Mouse (Mus musculus): ENCODE measurements around the gene Socs2. TPM values are rescaled to one million over a fixed set of nuclear protein-coding genes. Genes with fewer than 3 reads are reported as not detected.

The Socs2 gene
- polyA plus RNA-seq, 1 experiment from 2014 or later: 73.2 TPM

DNA sequence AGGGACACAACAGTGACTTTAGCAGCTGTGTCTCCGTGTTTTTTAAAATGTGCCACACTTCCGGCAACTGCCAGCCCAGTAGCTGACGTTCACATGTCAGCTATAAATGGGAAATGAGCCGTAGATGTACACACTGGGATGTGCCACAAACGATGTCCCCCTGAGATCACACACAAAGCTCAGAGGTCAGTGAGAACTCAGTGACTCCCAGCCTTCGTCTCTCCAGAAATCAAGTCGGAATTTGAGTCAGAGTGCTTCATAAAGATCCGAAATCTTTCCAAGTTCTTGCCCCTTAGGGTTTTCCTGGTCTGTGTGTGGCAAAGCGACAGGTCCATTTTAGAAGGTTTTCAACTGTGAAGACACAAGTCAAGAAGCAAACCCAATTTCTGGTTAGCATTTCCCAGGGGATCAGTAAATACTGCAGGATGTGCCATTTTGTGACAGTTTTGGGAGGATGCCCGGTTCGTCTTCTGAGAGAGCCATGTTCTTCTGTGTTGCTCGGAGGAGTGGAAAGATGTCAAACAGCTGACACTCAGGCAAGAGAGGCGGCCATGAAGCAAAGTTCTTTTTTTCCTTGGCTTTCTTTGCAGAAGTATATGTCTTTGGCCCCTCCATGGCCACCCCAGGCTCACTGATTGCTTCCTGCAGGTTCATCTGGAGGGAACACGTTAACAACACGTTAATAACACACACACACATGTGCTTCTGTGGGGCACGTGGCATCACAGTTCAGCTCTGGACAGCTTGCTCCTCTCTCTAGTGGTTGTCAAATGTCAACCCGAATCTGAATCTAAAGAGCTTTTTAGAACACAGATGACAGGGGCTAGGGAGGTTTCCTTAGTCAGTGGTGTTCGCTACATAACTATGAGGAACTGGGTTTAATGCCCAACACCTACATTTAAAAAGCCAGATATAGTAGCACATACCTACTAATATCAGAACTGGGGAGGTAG, 28.4 kb upstream of the Socs2 start:
- no peaks in the 10 kb centered on the region for H3K36me3 ChIP-seq
- WGBS: 82% methylated on average over 18 of the region's 18 CpGs
- H3K27me3 ChIP-seq: no peaks in the 10 kb centered on the region
- no peak overlapping the region for H3K4me2 ChIP-seq (replicated peaks)
- H3K27ac ChIP-seq: no peak overlapping the region
- H3K9me3 ChIP-seq: no peaks in the 10 kb centered on the region
- no peak for ATAC-seq (ENCODE audit: insufficient number of reproducible peaks, insufficient read depth, low FRiP score, low TSS enrichment)
- no peak overlapping the region for H3K4me3 ChIP-seq
- H3K9ac ChIP-seq: no peak overlapping the region
- H3K4me1 ChIP-seq: no peaks in the 10 kb centered on the region

DNA sequence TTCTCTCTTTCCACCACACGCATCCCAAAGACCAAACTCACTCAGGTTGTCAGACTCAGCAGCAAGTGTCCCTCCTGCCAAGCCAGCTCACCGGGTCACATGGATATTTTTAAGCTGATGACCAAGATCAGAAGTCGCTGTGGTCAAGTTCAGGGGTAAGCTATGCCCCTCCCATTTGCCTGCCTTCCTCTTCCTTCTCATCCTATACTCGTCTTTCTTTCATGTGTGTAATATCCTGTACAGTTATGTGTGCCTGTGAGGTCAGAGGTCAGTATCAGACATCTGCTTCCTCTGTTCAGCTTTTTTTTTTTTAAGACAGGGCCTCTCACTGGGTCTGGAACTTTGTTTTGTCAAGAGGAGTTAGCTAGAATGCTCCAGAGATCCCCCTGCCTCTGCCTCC, 25.4 kb upstream of the Socs2 start:
- H3K9me3 ChIP-seq: no peaks in the 10 kb centered on the region
- WGBS: 73% methylated on average over 4 of the region's 4 CpGs
- no peak overlapping the region for H3K4me3 ChIP-seq
- H3K9ac ChIP-seq: no peak overlapping the region
- H3K27me3 ChIP-seq: no peaks in the 10 kb centered on the region
- H3K27ac ChIP-seq: no peak overlapping the region
- no peak for ATAC-seq (ENCODE audit: insufficient number of reproducible peaks, insufficient read depth, low FRiP score, low TSS enrichment)
- H3K4me1 ChIP-seq: no peaks in the 10 kb centered on the region
- H3K36me3 ChIP-seq: no peaks in the 10 kb centered on the region
- no peak overlapping the region for H3K4me2 ChIP-seq (replicated peaks)

DNA sequence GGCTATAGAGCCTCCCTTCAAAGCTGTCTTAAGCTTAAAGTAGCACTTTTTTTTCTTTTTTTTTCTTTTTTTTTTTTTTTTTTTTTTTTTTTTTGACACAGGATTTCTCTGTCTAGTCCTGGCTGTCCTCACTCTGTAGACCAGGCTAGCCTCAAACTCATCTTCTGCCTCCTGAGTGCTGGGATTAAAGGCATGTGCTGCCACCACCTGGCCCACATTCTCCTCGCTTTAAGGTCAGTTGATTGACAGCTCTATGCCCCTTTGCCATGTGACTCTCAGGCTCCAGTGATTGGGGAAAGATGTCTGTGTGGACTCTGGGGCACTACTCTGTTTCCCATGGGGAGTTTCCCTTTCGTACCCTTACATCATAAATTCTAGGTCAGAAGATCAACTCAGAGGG, 23.6 kb upstream of the Socs2 start:
- Histone ChIP-seq H3K4me3 (no peak overlapping the region), H3K4me1 (no peaks in the 10 kb centered on the region), H3K36me3 (no peaks in the 10 kb centered on the region), H3K9me3 (no peaks in the 10 kb centered on the region), H3K27me3 (no peaks in the 10 kb centered on the region), H3K9ac (no peak overlapping the region), H3K4me2 (replicated peaks) (no peak overlapping the region), H3K27ac (no peak overlapping the region)
- 30% methylated on average over 2 of the region's 2 CpGs for WGBS
- no peak for ATAC-seq (ENCODE audit: insufficient number of reproducible peaks, insufficient read depth, low FRiP score, low TSS enrichment)

DNA sequence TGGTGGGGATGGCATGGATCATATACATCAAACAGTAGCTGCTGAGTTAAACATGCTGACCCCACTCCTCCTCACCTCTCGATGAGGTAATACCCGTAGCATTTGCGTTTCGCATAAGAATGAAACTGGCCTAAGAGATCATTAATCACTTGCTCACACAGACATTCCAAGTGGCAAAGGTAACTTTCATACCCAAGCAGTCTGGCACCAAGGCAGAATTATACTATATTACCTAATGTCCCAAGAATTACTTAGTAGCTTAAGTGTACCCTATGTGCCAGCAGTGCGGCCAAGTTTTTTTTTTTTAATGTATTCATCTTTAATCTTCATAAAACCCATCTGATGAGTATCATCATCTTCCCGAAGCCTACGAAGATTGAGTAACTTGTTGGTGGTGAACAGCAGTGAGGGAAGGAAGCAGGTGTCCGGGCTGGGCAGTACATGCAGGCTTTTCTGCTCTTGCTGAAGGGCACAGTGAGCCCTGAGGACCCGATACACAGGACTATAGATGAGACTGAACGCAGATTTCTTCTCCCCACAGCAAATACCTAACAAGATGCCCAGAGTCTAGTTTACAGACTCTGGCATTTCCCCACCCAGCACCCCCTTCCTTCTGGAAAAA, 22.8 kb upstream of the Socs2 start:
- Histone ChIP-seq H3K4me2 (replicated peaks) (no peak overlapping the region), H3K36me3 (no peaks in the 10 kb centered on the region), H3K27ac (no peak overlapping the region), H3K9ac (no peak overlapping the region), H3K4me3 (no peak overlapping the region), H3K9me3 (no peaks in the 10 kb centered on the region), H3K27me3 (no peaks in the 10 kb centered on the region), H3K4me1 (no peaks in the 10 kb centered on the region)
- 89% methylated on average over 10 of the region's 10 CpGs for WGBS
- no peak for ATAC-seq (ENCODE audit: insufficient number of reproducible peaks, insufficient read depth, low FRiP score, low TSS enrichment)

DNA sequence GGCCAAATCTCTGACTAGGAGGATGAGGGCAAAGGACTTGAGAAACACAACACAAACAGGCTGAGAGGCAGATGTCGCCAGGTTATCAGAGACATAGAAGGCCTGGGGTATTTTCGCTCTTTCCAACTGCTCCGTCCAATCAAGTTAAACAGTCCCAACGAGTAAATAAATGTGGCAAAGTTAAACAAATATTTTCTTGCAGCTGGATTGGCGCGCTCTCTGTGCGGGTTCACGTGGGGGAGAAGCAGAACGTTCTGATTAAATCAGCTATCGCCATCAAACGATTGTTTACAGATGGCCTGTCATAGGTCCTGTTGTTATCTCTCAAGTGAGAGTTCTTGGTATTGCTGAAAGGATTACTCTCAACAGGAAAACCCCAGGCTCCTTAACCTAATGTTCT, 22.0 kb upstream of the Socs2 start:
- WGBS: 59% methylated on average over 11 of the region's 11 CpGs
- no peaks in the 10 kb centered on the region for H3K4me1 ChIP-seq
- H3K9ac ChIP-seq: no peak overlapping the region
- no peak overlapping the region for H3K4me3 ChIP-seq
- H3K27me3 ChIP-seq: no peaks in the 10 kb centered on the region
- H3K27ac ChIP-seq: no peak overlapping the region
- no peaks in the 10 kb centered on the region for H3K36me3 ChIP-seq
- no peak overlapping the region for H3K4me2 ChIP-seq (replicated peaks)
- H3K9me3 ChIP-seq: no peaks in the 10 kb centered on the region
- ATAC-seq (ENCODE audit: insufficient number of reproducible peaks, insufficient read depth, low FRiP score, low TSS enrichment): no peak

DNA sequence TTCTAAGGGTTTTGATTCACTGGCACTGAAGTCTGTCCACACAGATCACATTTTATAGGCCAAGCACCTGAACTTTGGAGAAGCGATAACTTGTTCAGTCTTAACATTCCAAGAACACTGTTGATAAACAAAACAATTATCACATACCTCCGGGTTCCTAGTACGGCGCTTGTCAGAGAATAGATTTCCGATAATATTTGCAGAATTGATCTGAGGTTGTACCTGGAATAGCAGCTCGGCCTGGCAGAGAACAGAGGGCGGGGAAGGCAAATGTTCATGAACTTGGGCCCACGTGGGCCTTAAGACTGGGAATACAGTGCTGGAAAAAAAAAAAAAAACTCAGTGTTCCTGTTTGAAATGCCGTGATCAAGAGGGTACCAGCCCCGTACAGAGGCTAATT, 13.3 kb upstream of the Socs2 start:
- no peaks in the 10 kb centered on the region for H3K27me3 ChIP-seq
- no peaks in the 10 kb centered on the region for H3K9me3 ChIP-seq
- H3K4me2 ChIP-seq (replicated peaks): no peak overlapping the region
- no peak overlapping the region for H3K4me3 ChIP-seq
- no peaks in the 10 kb centered on the region for H3K36me3 ChIP-seq
- no peak for ATAC-seq (ENCODE audit: insufficient number of reproducible peaks, insufficient read depth, low FRiP score, low TSS enrichment)
- no peaks in the 10 kb centered on the region for H3K4me1 ChIP-seq
- no peak overlapping the region for H3K27ac ChIP-seq
- H3K9ac ChIP-seq: no peak overlapping the region
- WGBS: 90% methylated on average over 10 of the region's 10 CpGs

DNA sequence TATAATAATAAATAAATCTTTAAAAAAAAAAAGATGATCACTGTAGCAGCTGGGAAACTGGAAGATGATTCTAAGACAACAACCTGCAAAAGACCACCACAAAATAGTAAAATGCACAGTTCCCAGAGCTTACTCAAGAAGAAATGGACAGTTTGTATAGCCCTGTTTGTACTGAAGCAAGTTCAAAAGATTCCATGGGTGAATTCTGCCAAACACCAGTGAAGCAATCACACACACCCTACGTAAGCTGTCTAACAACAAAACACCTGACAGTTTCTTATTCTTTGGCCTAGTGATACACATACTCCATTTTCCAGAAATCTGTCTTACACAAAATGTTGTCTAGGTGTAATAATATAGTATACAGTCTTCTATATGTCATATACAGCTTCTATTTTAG, 12.1 kb upstream of the Socs2 start:
- ATAC-seq (ENCODE audit: insufficient number of reproducible peaks, insufficient read depth, low FRiP score, low TSS enrichment): no peak
- Histone ChIP-seq H3K4me2 (replicated peaks) (no peak overlapping the region), H3K27me3 (no peaks in the 10 kb centered on the region), H3K36me3 (no peaks in the 10 kb centered on the region), H3K4me1 (no peaks in the 10 kb centered on the region), H3K9ac (no peak overlapping the region), H3K4me3 (no peak overlapping the region), H3K27ac (no peak overlapping the region), H3K9me3 (no peaks in the 10 kb centered on the region)
- 91% methylated on average over 1 of the region's 1 CpGs for WGBS

DNA sequence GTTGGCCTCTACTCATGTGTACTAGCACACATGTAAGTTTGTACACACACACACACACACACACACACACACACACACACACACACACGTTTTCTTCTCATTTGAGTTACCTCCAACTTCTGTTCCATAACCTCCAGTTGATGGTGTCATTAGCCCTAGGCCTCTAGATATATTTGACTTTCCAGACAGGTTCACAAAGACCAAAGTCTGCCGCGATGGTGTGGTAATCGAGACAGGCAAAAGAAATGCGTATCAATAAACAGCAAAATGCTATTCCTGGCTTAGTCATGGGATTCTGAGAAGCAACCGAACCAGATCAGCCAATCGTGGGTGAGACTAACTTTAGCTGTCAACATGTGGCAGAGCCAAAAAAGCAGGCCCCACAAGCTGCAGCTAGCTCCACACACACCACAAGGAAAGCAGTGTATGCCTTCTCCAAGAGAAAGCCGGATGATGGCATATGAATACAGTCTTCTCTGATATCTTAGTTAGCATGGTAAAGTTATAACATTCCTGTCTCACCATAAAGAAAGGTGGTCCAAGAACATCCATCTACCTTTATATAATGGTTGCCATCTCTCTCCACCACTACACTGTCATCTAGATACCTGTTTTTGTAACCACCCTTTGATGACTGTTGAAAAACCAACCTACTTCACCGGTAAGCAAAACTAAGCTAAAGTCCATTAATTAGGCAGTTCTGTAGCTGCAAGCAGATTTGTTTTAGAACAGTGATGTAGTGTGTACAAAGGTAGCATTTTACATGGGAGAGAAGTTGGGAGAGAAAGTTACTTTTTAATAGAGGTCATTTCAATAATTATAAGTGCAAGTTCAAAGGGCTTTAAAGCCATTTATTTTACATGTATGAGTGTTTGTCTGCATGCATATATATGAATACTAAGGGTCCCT, 9.5 kb upstream of the Socs2 start:
- Histone ChIP-seq H3K27ac (no peak overlapping the region), H3K4me3 (no peak overlapping the region), H3K36me3 (no peaks in the 10 kb centered on the region), H3K27me3 (no peaks in the 10 kb centered on the region), H3K9ac (no peak overlapping the region), H3K9me3 (no peaks in the 10 kb centered on the region), H3K4me2 (replicated peaks) (no peak overlapping the region), H3K4me1 (no peaks in the 10 kb centered on the region)
- ATAC-seq (ENCODE audit: insufficient number of reproducible peaks, insufficient read depth, low FRiP score, low TSS enrichment): no peak
- 90% methylated on average over 9 of the region's 9 CpGs for WGBS

DNA sequence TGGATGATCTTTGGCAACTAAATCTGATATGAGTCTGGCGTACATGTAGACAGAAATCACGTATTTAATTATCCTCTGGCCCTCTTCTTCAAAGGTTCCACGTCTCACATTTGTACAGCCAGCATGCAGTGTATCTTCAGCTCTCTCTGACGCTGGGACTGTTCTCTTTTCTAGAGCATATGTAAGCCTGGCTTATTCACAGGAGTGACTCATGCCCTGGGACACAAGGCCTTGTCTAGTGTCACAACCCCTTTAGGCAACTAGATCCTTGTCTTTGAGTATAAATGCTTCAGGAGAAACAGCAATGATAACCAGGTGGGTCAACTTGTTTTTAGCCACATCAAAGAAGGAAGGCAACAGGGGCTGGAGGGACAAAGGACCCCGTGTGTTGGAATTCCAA, 5.7 kb upstream of the Socs2 start:
- ATAC-seq (ENCODE audit: insufficient number of reproducible peaks, insufficient read depth, low FRiP score, low TSS enrichment): no peak
- Histone ChIP-seq H3K4me2 (replicated peaks) (no peak overlapping the region), H3K36me3 (no peaks in the 10 kb centered on the region), H3K9ac (no peak overlapping the region), H3K27me3 (no peaks in the 10 kb centered on the region), H3K9me3 (no peaks in the 10 kb centered on the region), H3K4me1 (no peaks in the 10 kb centered on the region), H3K27ac (no peak overlapping the region), H3K4me3 (no peak overlapping the region)
- WGBS: 82% methylated on average over 5 of the region's 5 CpGs

DNA sequence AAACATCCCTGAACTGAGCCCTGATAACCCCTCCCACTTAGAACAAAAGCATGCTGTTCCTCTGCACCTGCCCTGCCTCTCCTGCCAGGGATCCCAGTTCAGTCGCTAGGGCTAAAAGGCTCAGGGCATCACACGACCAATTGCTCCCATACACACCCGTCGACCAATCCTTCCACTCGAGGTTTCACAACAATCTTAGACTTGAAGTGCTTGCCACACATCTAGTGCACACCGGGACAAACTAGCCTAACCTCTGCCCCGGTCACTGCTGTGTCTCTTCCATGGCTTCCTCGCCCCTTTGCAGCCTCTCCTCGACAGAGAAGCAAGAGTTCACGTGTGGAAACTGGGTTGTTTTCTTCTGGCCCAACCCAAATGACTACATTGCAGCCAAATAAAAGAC, 3.3 kb upstream of the Socs2 start:
- ATAC-seq (ENCODE audit: insufficient number of reproducible peaks, insufficient read depth, low FRiP score, low TSS enrichment): no peak
- no peak overlapping the region for H3K9ac ChIP-seq
- no peak overlapping the region for H3K4me3 ChIP-seq
- 68% methylated on average over 10 of the region's 10 CpGs for WGBS
- H3K4me1 ChIP-seq: peaks cover 4% of the 10 kb centered on the region
- H3K27me3 ChIP-seq: no peaks in the 10 kb centered on the region
- H3K9me3 ChIP-seq: no peaks in the 10 kb centered on the region
- H3K36me3 ChIP-seq: no peaks in the 10 kb centered on the region
- no peak overlapping the region for H3K27ac ChIP-seq
- H3K4me2 ChIP-seq (replicated peaks): no peak overlapping the region

DNA sequence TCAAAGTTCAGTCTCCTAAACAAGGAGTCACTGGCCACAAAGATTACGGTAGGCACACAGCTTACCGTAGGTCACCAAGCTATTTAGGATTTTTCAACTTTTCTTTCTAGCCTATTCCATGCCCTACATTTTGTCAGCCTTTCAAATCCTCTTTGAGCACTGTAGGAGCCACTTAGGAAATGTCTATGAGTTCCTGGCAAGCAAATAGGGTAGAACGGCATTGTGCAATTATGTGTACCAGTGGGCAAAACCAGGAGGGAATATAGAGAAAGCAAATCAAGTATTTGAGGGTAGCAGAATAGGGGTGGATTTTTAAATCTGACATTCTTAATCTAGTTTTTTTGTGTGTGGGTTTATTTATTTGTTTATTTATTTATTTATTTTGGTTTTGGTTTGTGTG, 2.7 kb upstream of the Socs2 start:
- Histone ChIP-seq H3K9ac (no peak overlapping the region), H3K27ac (no peak overlapping the region), H3K36me3 (no peaks in the 10 kb centered on the region), H3K4me1 (peaks cover 4% of the 10 kb centered on the region), H3K4me3 (no peak overlapping the region), H3K27me3 (no peaks in the 10 kb centered on the region), H3K4me2 (replicated peaks) (no peak overlapping the region), H3K9me3 (no peaks in the 10 kb centered on the region)
- no peak for ATAC-seq (ENCODE audit: insufficient number of reproducible peaks, insufficient read depth, low FRiP score, low TSS enrichment)
- 93% methylated on average over 3 of the region's 3 CpGs for WGBS
